29 mouse cellular contexts compared by ENCODE assay signal in genomic region chr19:6649885-6650284, GRCm38 (mm10).
"Had no signal": no experiment of that assay in that cellular context is flagged by ENCODE, and none has a peak within 500 bp of the region (broad histone marks: within the 10 kb centered on the region; RNA-seq: fewer than 3 reads in every experiment).

No protein-coding gene starts in this region.

- DNase-seq: left cerebral cortex, postnatal 4 days; liver; liver, embryonic 13.5 days; liver, postnatal 0 days; lung, adult 18-20 months; lung, adult 2 months; lung, embryonic 14.5 days; lung, postnatal 10 days; lung, postnatal 14 days; lung, postnatal 36 days had no signal

- H3K27me3 ChIP-seq: limb, embryonic 12.5 days; limb, embryonic 13.5 days; limb, embryonic 15.5 days; liver, embryonic 13.5 days; liver, embryonic 15.5 days; lung, embryonic 15.5 days; midbrain, embryonic 12.5 days; midbrain, embryonic 13.5 days; midbrain, embryonic 15.5 days; neural tube, embryonic 12.5 days had no signal

- H3K36me3 ChIP-seq: limb, embryonic 10.5 days; limb, embryonic 12.5 days; limb, embryonic 13.5 days; limb, embryonic 15.5 days; liver, embryonic 12.5 days; liver, embryonic 13.5 days; liver, embryonic 15.5 days; lung, embryonic 15.5 days; midbrain, embryonic 10.5 days; midbrain, embryonic 12.5 days; midbrain, embryonic 13.5 days; midbrain, embryonic 15.5 days; neural tube, embryonic 12.5 days had no signal

- H3K4me3 ChIP-seq: left cerebral cortex, adult 2 months; limb, embryonic 10.5 days; limb, embryonic 12.5 days; limb, embryonic 13.5 days; limb, embryonic 15.5 days; liver, embryonic 12.5 days; liver, embryonic 13.5 days; liver, embryonic 15.5 days; lung, embryonic 15.5 days; megakaryocyte, embryonic 14.5 days; midbrain, embryonic 10.5 days; midbrain, embryonic 12.5 days; midbrain, embryonic 13.5 days; midbrain, embryonic 15.5 days; myocyte; neural tube, embryonic 12.5 days had no signal

- ATAC-seq: liver, embryonic 12.5 days; liver, postnatal 0 days; lung, postnatal 0 days; midbrain, embryonic 13.5 days; midbrain, embryonic 15.5 days; midbrain, embryonic 16.5 days had no signal

- H3K9ac ChIP-seq: limb, embryonic 12.5 days; limb, embryonic 13.5 days; limb, embryonic 15.5 days; liver, embryonic 12.5 days; liver, embryonic 13.5 days; liver, embryonic 14.5 days; liver, embryonic 15.5 days; liver, postnatal 0 days; lung, embryonic 14.5 days; lung, embryonic 15.5 days; midbrain, embryonic 12.5 days; midbrain, embryonic 13.5 days; midbrain, embryonic 15.5 days; neural tube, embryonic 12.5 days had no signal

- H3K4me1 ChIP-seq: limb, embryonic 10.5 days; limb, embryonic 12.5 days; limb, embryonic 13.5 days; limb, embryonic 15.5 days; liver, embryonic 12.5 days; liver, embryonic 13.5 days; liver, embryonic 15.5 days; lung, embryonic 15.5 days; midbrain, embryonic 10.5 days; neural tube, embryonic 12.5 days had no signal

- H3K27ac ChIP-seq: left cerebral cortex, adult 2 months; limb, embryonic 10.5 days; limb, embryonic 12.5 days; limb, embryonic 13.5 days; limb, embryonic 15.5 days; liver, embryonic 12.5 days; liver, embryonic 13.5 days; liver, embryonic 14.5 days; liver, embryonic 15.5 days; lung, embryonic 15.5 days; macrophage; midbrain, embryonic 10.5 days; midbrain, embryonic 13.5 days; neural tube, embryonic 12.5 days had no signal

- H3K9me3 ChIP-seq: limb, embryonic 10.5 days; limb, embryonic 13.5 days; limb, embryonic 15.5 days; liver, embryonic 12.5 days; liver, embryonic 13.5 days; lung, embryonic 15.5 days; midbrain, embryonic 13.5 days; midbrain, embryonic 15.5 days; neural tube, embryonic 12.5 days had no signal

- H3K4me2 ChIP-seq: limb, embryonic 12.5 days; limb, embryonic 13.5 days; limb, embryonic 15.5 days; liver, embryonic 12.5 days; liver, embryonic 13.5 days; liver, embryonic 15.5 days; lung, embryonic 14.5 days; lung, embryonic 15.5 days; midbrain, embryonic 12.5 days; midbrain, embryonic 13.5 days; midbrain, embryonic 15.5 days; neural tube, embryonic 12.5 days had no signal
